Mouse (Mus musculus): ENCODE measurements at regions not wholly inside any gene's neighbourhood (a gene's known extent, or its start where the extent isn't known, plus 50 kb on each side); places are given as distances from the start of the nearest gene placed in this dataset.

- no peak for DNase-seq (ENCODE audit: low spot score)
- Histone ChIP-seq H3K4me1 (replicated peaks; ENCODE audit: insufficient read depth, low read length) (no peaks in the 10 kb centered on the region; the same call in 1 of the 2 replicates), H3K4me3 (replicated peaks; ENCODE audit: low read depth, low read length) (no peak overlapping the region), H3K27me3 (ENCODE audit: insufficient read depth, low read length) (no peaks in the 10 kb centered on the region), H3K4me2 (ENCODE audit: low read length) (no peak overlapping the region), H3K36me3 (ENCODE audit: insufficient read depth, low read length) (no peaks in the 10 kb centered on the region), H3K27ac (no peak overlapping the region), H3K9ac (ENCODE audit: low read depth, low read length) (no peak overlapping the region), H3K9me3 (replicated peaks; ENCODE audit: low read length) (no peaks in the 10 kb centered on the region)
- ATAC-seq (replicated peaks; ENCODE audit: low FRiP score, low read depth), result no peak
- no peak for TF ChIP-seq CTCF (IDR thresholded peaks at IDR 0.05; ENCODE audit: low read depth)
- WGBS, result 69% methylated on average over 10 of the region's 10 CpGs
These were observed 150.4 kb downstream of the Gm19410 start for GRCm38 (mm10) chr8:35915878-35916518.

- Histone ChIP-seq H3K4me3 (replicated peaks; ENCODE audit: low read depth, low read length) (no peak overlapping the region), H3K9me3 (replicated peaks; ENCODE audit: low read length) (no peaks in the 10 kb centered on the region), H3K4me1 (replicated peaks; ENCODE audit: insufficient read depth, low read length) (no peaks in the 10 kb centered on the region; the same call in 1 of the 2 replicates), H3K36me3 (ENCODE audit: insufficient read depth, low read length) (no peaks in the 10 kb centered on the region), H3K27ac (no peak overlapping the region), H3K9ac (ENCODE audit: low read depth, low read length) (no peak overlapping the region), H3K4me2 (ENCODE audit: low read length) (no peak overlapping the region), H3K27me3 (ENCODE audit: insufficient read depth, low read length) (no peaks in the 10 kb centered on the region)
- WGBS, result 66% methylated on average over 3 of the region's 3 CpGs
- DNase-seq (ENCODE audit: low spot score) (no peak), ATAC-seq (replicated peaks; ENCODE audit: low FRiP score, low read depth) (no peak)
- no peak for TF ChIP-seq CTCF (IDR thresholded peaks at IDR 0.05; ENCODE audit: low read depth)
These were observed 152.0 kb downstream of the Gm19410 start for GRCm38 (mm10) chr8:35917573-35917972.

- WGBS, result 75% methylated on average over 6 of the region's 6 CpGs
These were observed 153.9 kb downstream of the Gm19410 start for GRCm38 (mm10) chr8:35919451-35919850.

GRCm38 (mm10) chr8:35919859-35920675, 154.5 kb downstream of the Gm19410 start:
- Histone ChIP-seq H3K36me3 (ENCODE audit: insufficient read depth, low read length) (no peaks in the 10 kb centered on the region), H3K27me3 (ENCODE audit: insufficient read depth, low read length) (no peaks in the 10 kb centered on the region), H3K4me2 (ENCODE audit: low read length) (no peak overlapping the region), H3K4me3 (replicated peaks; ENCODE audit: low read depth, low read length) (no peak overlapping the region), H3K4me1 (replicated peaks; ENCODE audit: insufficient read depth, low read length) (no peaks in the 10 kb centered on the region; the same call in 1 of the 2 replicates), H3K27ac (no peak overlapping the region), H3K9me3 (replicated peaks; ENCODE audit: low read length) (no peaks in the 10 kb centered on the region), H3K9ac (ENCODE audit: low read depth, low read length) (no peak overlapping the region)
- ATAC-seq (replicated peaks; ENCODE audit: low FRiP score, low read depth), result peak; percentile 71; the same call in 1 of the 2 replicates
- WGBS, result 46% methylated on average over 8 of the region's 8 CpGs
- peak; percentile 72 for DNase-seq (ENCODE audit: low spot score)
- no peak for TF ChIP-seq CTCF (IDR thresholded peaks at IDR 0.05; ENCODE audit: low read depth)

More at GRCm38 (mm10) chr8:35919451-35919850, 153.9 kb downstream of the Gm19410 start:
- ATAC-seq (replicated peaks; ENCODE audit: low FRiP score, low read depth) (no peak), DNase-seq (ENCODE audit: low spot score) (peak; percentile 31)
- H3K4me1 ChIP-seq (replicated peaks; ENCODE audit: insufficient read depth, low read length), result no peaks in the 10 kb centered on the region; the same call in 1 of the 2 replicates
- H3K9ac ChIP-seq (ENCODE audit: low read depth, low read length), result no peak overlapping the region
- no peaks in the 10 kb centered on the region for H3K9me3 ChIP-seq (replicated peaks; ENCODE audit: low read length)
- no peaks in the 10 kb centered on the region for H3K27me3 ChIP-seq (ENCODE audit: insufficient read depth, low read length)
- no peaks in the 10 kb centered on the region for H3K36me3 ChIP-seq (ENCODE audit: insufficient read depth, low read length)
- no peak for TF ChIP-seq CTCF (IDR thresholded peaks at IDR 0.05; ENCODE audit: low read depth)
- no peak overlapping the region for H3K4me2 ChIP-seq (ENCODE audit: low read length)
- no peak overlapping the region for H3K4me3 ChIP-seq (replicated peaks; ENCODE audit: low read depth, low read length)
- no peak overlapping the region for H3K27ac ChIP-seq

GRCm38 (mm10) chr8:35924026-35924425, 158.4 kb downstream of the Gm19410 start:
- ATAC-seq (replicated peaks; ENCODE audit: low FRiP score, low read depth) (no peak), DNase-seq (ENCODE audit: low spot score) (no peak)
- no peak overlapping the region for H3K4me3 ChIP-seq (replicated peaks; ENCODE audit: low read depth, low read length)
- no peaks in the 10 kb centered on the region for H3K27me3 ChIP-seq (ENCODE audit: insufficient read depth, low read length)
- WGBS, result 88% methylated on average over 1 of the region's 1 CpGs
- H3K9me3 ChIP-seq (replicated peaks; ENCODE audit: low read length), result no peaks in the 10 kb centered on the region
- H3K36me3 ChIP-seq (ENCODE audit: insufficient read depth, low read length), result no peaks in the 10 kb centered on the region
- H3K27ac ChIP-seq, result no peak overlapping the region
- no peak for TF ChIP-seq CTCF (IDR thresholded peaks at IDR 0.05; ENCODE audit: low read depth)
- no peak overlapping the region for H3K4me2 ChIP-seq (ENCODE audit: low read length)
- no peak overlapping the region for H3K9ac ChIP-seq (ENCODE audit: low read depth, low read length)
- no peaks in the 10 kb centered on the region for H3K4me1 ChIP-seq (replicated peaks; ENCODE audit: insufficient read depth, low read length)

GRCm38 (mm10) chr8:35927408-35927871, 161.8 kb downstream of the Gm19410 start:
- DNase-seq (ENCODE audit: low spot score) (no peak), ATAC-seq (replicated peaks; ENCODE audit: low FRiP score, low read depth) (no peak)
- Histone ChIP-seq H3K4me2 (ENCODE audit: low read length) (no peak overlapping the region), H3K4me1 (replicated peaks; ENCODE audit: insufficient read depth, low read length) (no peaks in the 10 kb centered on the region), H3K36me3 (ENCODE audit: insufficient read depth, low read length) (no peaks in the 10 kb centered on the region), H3K4me3 (replicated peaks; ENCODE audit: low read depth, low read length) (no peak overlapping the region), H3K27me3 (ENCODE audit: insufficient read depth, low read length) (no peaks in the 10 kb centered on the region), H3K27ac (no peak overlapping the region), H3K9ac (ENCODE audit: low read depth, low read length) (no peak overlapping the region), H3K9me3 (replicated peaks; ENCODE audit: low read length) (no peaks in the 10 kb centered on the region)
- 30% methylated on average over 5 of the region's 5 CpGs for WGBS
- no peak for TF ChIP-seq CTCF (IDR thresholded peaks at IDR 0.05; ENCODE audit: low read depth)

Measured in kidney, postnatal 0 days (tissue).